Mouse (Mus musculus): ENCODE measurements around the gene Arid4b. TPM values are rescaled to one million over a fixed set of nuclear protein-coding genes. Genes with fewer than 3 reads are reported as not detected.

Arid4b gene
- total RNA-seq, 2 experiments from 2014 or later, result 23.5 to 24.5 TPM

GRCm38 (mm10) chr13:14059582-14059981, 3.5 kb upstream of the Arid4b start:
- no peak for ATAC-seq (replicated peaks; ENCODE audit: poor library complexity)

GRCm38 (mm10) chr13:14062209-14063012, 621 bp upstream of the Arid4b start:
- ATAC-seq (replicated peaks; ENCODE audit: poor library complexity), result no peak

- peak; percentile 21 for ATAC-seq (replicated peaks; ENCODE audit: poor library complexity)
Measured at GRCm38 (mm10) chr13:14063942-14064271, 875 bp downstream of the Arid4b start.

- ATAC-seq (replicated peaks; ENCODE audit: poor library complexity), result peak; percentile 15
Measured at GRCm38 (mm10) chr13:14064341-14065027, 1.5 kb downstream of the Arid4b start.

GRCm38 (mm10) chr13:14065028-14065380, 2.0 kb downstream of the Arid4b start:
- no peak for ATAC-seq (replicated peaks; ENCODE audit: poor library complexity)

GRCm38 (mm10) chr13:14065701-14066100, 2.7 kb downstream of the Arid4b start:
- no peak for ATAC-seq (replicated peaks; ENCODE audit: poor library complexity)

- no peak for ATAC-seq (replicated peaks; ENCODE audit: poor library complexity)
Measured at GRCm38 (mm10) chr13:14068035-14068434, 5.0 kb downstream of the Arid4b start.

GRCm38 (mm10) chr13:14069291-14069690, 6.3 kb downstream of the Arid4b start:
- ATAC-seq (replicated peaks; ENCODE audit: poor library complexity), result no peak

GRCm38 (mm10) chr13:14074371-14074770, 11.3 kb downstream of the Arid4b start:
- ATAC-seq (replicated peaks; ENCODE audit: poor library complexity), result peak; percentile 34

- ATAC-seq (replicated peaks; ENCODE audit: poor library complexity), result no peak
Measured at GRCm38 (mm10) chr13:14075326-14075725, 12.3 kb downstream of the Arid4b start.

GRCm38 (mm10) chr13:14088669-14089068, 25.6 kb downstream of the Arid4b start:
- ATAC-seq (replicated peaks; ENCODE audit: poor library complexity), result no peak

GRCm38 (mm10) chr13:14103026-14103425, 40.0 kb downstream of the Arid4b start:
- ATAC-seq (replicated peaks; ENCODE audit: poor library complexity), result no peak

GRCm38 (mm10) chr13:14110154-14110873, 47.3 kb downstream of the Arid4b start:
- peak; percentile 23 for ATAC-seq (replicated peaks; ENCODE audit: poor library complexity)

- peak; percentile 23; the same call in 1 of the 2 replicates for ATAC-seq (replicated peaks; ENCODE audit: poor library complexity)
Measured at GRCm38 (mm10) chr13:14111146-14111545, 48.1 kb downstream of the Arid4b start.

GRCm38 (mm10) chr13:14113746-14114528, 50.9 kb downstream of the Arid4b start:
- ATAC-seq (replicated peaks; ENCODE audit: poor library complexity), result no peak

- ATAC-seq (replicated peaks; ENCODE audit: poor library complexity), result no peak
Measured at GRCm38 (mm10) chr13:14115805-14116204, 52.8 kb downstream of the Arid4b start.

GRCm38 (mm10) chr13:14131651-14132050, 68.6 kb downstream of the Arid4b start:
- ATAC-seq (replicated peaks; ENCODE audit: poor library complexity), result no peak

- ATAC-seq (replicated peaks; ENCODE audit: poor library complexity), result peak; percentile 99
Measured at GRCm38 (mm10) chr13:14142294-14142966, 79.4 kb downstream of the Arid4b start.

- peak; percentile 77 for ATAC-seq (replicated peaks; ENCODE audit: poor library complexity)
Measured at GRCm38 (mm10) chr13:14177989-14178388, 115.0 kb downstream of the Arid4b start.

GRCm38 (mm10) chr13:14179669-14180068, 116.6 kb downstream of the Arid4b start:
- no peak for ATAC-seq (replicated peaks; ENCODE audit: poor library complexity)
